Mouse (Mus musculus): ENCODE data around the gene Rps6kb2.

DNA sequence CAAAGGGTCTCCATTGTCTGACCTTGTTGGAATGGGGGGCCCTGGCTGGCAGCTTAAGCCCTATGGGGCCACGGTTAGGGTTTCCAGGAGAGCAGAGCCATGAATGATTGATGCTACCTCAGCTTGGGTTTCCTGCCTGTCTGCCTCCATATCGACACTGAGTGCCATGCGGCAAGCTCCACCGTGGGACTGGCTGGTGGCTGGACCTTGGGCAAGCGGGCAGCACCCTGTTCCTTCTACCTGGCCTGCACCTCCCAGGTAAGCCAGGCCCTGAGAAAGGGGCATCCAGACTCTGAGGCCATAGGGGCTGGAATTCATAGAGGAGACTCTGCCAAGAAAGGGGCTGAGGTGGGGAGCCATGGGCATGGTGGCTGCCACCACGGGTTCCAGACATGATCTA, 23.0 kb downstream of the Rps6kb2 start:
- no peak for TF ChIP-seq CTCF (IDR thresholded peaks at IDR 0.05; ENCODE audit: extremely low read depth, insufficient read length, insufficient replicate concordance, low read depth, low read length)
- TF ChIP-seq POLR2A (IDR thresholded peaks at IDR 0.05; ENCODE audit: low read depth, low read length), result no peak
